Mouse (Mus musculus): ENCODE results near the gene Numbl.

Numbl gene

GRCm38 (mm10) chr7:27326101-27326880 is 68.1 kb downstream of the Numbl start:
- no peak for DNase-seq

DNA sequence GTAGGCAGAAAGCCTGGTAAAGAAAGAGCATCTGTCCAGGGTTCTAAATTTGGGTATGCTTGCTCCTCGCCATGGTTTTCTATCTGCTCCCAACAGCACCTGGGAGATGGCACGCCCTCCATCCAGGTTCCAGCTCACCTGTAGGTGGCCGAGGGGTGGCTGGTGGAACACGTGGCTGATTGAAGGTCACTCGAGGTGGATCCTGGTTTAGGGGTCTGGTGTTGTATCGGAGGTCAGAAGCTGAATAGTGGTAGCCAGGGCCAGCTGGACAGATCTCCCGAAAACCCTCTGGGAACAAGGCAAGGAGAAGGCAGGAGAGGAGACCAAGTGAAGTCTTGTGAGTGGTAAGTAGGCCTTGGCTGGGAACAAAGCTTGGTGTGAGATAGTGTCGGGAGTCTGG is 69.3 kb downstream of the Numbl start:
- DNase-seq: no peak

DNA sequence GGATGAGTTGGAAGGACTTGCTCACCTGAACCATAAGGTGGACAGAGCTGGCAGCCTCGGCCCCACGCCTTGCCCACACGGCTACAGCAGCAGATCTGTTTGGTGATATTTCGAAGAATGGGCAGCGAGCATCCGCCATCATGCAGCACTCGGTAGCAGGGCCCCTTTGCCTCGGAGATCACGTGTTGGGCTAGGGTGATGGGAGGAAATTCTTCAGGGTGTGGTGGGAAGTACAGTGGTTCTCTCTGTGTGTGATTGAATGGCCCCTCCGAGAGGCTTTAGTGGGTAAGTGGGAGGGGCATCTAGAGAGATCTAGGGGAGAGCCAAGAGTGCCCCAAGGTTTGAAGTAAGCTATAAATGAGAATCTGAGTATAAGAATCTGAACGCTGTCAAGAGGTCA is 69.9 kb downstream of the Numbl start:
- no peak for DNase-seq

DNA sequence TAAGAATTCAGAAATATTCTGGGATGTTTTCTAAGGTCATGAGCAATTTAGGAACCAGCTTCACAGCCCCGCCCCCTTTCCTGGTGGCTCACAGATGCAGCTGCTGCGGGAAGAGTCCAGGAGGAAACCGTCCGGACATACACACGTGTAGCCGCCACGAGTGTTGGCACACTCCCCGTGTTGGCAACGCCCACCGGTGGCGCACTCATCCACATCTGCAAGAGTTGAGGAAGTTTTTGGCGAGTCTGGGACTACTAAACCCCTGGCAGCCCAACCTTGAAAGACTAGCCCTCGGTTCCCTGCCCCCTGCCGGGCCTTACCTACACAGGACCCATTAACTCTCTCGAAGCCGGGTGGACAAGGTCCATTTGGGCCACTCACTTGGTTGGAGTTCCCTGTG is 70.4 kb downstream of the Numbl start:
- no peak for DNase-seq

DNA sequence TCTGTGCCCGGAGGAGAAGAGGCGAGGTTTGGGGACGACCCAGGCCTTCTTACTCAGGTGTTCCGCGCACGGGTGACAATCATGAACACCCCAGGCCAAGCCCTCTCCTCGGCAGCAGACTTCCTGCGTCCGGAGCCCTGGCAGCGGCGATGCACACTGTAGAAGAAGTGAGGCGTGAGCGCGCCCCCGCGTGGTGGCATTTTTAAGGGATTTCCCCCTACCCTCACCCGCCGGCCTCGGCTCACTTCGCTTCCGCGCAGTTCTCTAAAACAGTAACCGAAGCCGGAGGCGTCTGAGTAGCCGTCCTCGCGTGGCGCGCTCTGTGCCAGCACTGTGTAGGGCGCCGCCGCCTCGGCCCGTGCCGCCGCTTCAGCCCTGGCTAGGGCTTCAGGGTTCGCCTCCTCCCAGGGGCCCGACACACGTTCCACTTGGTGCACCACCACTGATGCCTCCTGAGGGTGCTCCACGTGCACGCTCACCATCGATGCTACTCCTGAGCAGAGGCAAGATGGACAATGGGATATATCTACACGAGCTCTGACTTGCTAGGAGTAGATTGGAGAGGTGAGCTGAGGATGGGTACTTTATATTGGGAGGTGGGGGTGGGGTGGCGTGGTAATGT is 71.2 kb downstream of the Numbl start:
- peak; percentile 96 for DNase-seq

GRCm38 (mm10) chr7:27329981-27330380 is 71.7 kb downstream of the Numbl start:
- no peak for DNase-seq

GRCm38 (mm10) chr7:27330709-27331540 is 72.7 kb downstream of the Numbl start:
- peak; percentile 88 to 90 for DNase-seq

GRCm38 (mm10) chr7:27331541-27331851 is 73.3 kb downstream of the Numbl start:
- DNase-seq: peak in 1 of 2 experiments; percentile 47

Measured in B cell, adult 2 months (primary cell).